Mouse (Mus musculus) embryonic facial prominence, embryonic 11.5 days (tissue): Measurements from ENCODE around the gene Gm45021. TPM values are rescaled to one million over a fixed set of nuclear protein-coding genes. Genes with fewer than 3 reads are reported as not detected.

Source experiments
- ATAC-seq: fragments of 200-750 bp; cut with Nextera tagmentation; replicated peaks from 2 replicates; pipeline ENCODE4 v1.8.0; 2017; ENCODE audit warnings: low read depth; ENCODE audit not compliant: insufficient number of reproducible peaks, low FRiP score, low TSS enrichment
- DNase-seq: peaks from one replicate; pipeline ENCODE4 v3.0.0-alpha.2; 2015; ENCODE audit warnings: low spot score
- H3K27ac ChIP-seq: fragments of 300-500 bp; sonication (generic); replicated peaks from 2 replicates; pipeline ENCODE4 v1.5.1; 2014; ENCODE audit warnings: mild to moderate bottlenecking, low read depth, low read length, control low read depth
- H3K27me3 ChIP-seq: fragments of 300-500 bp; sonication (generic); 2 replicates; pipeline ENCODE4 v1.6.1; 2014; ENCODE audit warnings: mild to moderate bottlenecking, low read length, moderate library complexity, mixed read lengths; ENCODE audit not compliant: control insufficient read depth, insufficient read depth
- H3K36me3 ChIP-seq: fragments of 300-500 bp; sonication (generic); replicated peaks from 2 replicates; pipeline ENCODE4 v1.6.1; 2014; ENCODE audit warnings: low read depth, mild to moderate bottlenecking, low read length, moderate library complexity, mixed read lengths; ENCODE audit not compliant: control insufficient read depth, insufficient read depth
- H3K4me1 ChIP-seq: fragments of 300-500 bp; sonication (generic); 2 replicates; pipeline ENCODE4 v1.6.1; 2014; ENCODE audit warnings: low read length, mixed read lengths; ENCODE audit not compliant: control insufficient read depth, insufficient read depth
- H3K4me2 ChIP-seq: fragments of 300-500 bp; sonication (generic); 2 replicates; pipeline ENCODE4 v1.6.1; 2014; ENCODE audit warnings: low read depth, mild to moderate bottlenecking, control low read depth, low read length, moderate library complexity
- H3K4me3 ChIP-seq: fragments of 300-500 bp; sonication (generic); 2 replicates; pipeline ENCODE4 v1.5.1; 2014; ENCODE audit warnings: low read depth, low read length, control low read depth
- H3K9ac ChIP-seq: fragments of 300-500 bp; sonication (generic); replicated peaks from 2 replicates; pipeline ENCODE4 v1.6.1; 2014; ENCODE audit warnings: mild to moderate bottlenecking, control low read depth, low read length
- H3K9me3 ChIP-seq: fragments of 300-500 bp; sonication (generic); replicated peaks from 2 replicates; pipeline ENCODE4 v1.6.1; 2016; ENCODE audit warnings: mild to moderate bottlenecking, low read length, inconsistent platforms, mixed read lengths; ENCODE audit not compliant: control insufficient read depth
- WGBS: fragments of 180-500 bp; shearing (Covaris S2); extraction: QIAGEN DNeasy Blood & Tissue Kit; methylation state at CpG from one replicate; pipeline ENCODE4 v1.1.7; 2014; 5-methylcytosine and 5-hydroxymethylcytosine counted together
- polyA plus RNA-seq: library from polyadenylated mRNA; unstranded; fragments of >200 nt; fragmentation: Nextera tagmentation; extraction: Ambion mirVana; gene quantifications from 2 replicates; pipeline ENCODE4 v1.2.1, GENCODE M21; 2014

Gene Gm45021
- polyA plus RNA-seq, 1 experiment from 2014 or later = not detected

DNA sequence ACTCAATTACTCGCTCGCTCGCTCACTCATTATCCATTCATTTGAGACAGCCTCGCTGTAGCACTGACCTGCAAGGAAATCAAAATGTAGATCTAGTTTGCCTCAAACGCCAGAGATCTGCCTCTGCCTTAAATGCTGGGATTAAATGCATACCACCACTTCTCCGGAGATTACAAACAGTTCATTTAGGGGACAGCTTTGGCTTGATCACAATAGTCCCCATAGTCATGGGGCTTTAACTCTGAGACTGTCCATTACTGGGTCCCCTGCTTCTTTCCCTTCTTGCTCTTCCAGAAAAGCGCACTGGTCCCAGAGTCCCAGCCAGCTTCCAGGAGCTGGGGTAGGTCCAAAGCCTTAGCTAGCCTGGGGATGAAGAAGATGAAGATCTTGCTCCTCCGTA is 37.1 kb downstream of the Gm45021 start, which contains the start of gene AI854703:
Gene AI854703 (plus strand): TSS at position 301 of the 400 bp plus-strand sequence.
- no peak for ATAC-seq

DNA sequence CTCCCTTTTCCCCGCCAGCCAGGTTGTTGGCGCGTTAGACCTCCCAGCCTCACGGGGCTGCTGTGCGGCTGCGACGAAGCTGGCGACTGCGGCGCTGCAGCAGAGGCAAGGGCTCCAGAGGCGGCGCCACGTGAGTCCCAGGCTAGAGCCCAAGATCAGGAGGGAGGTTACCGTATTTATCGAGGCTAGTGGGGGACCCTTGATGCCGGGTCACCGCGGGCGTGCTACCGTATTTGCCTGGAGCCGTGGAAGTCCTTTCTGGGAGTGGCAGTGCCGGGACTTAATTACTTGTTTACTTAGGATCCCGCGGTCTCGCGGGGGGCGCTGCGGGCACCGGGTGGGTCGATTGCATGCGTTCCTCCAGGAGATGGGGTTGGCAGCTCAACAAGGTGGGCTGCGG is 37.6 kb downstream of the Gm45021 start:
- H3K9me3 ChIP-seq = no peaks in the 10 kb centered on the region
- WGBS = under 1% methylated on average over 31 of the region's 32 CpGs
- H3K27ac ChIP-seq = no peak overlapping the region
- H3K36me3 ChIP-seq = no peaks in the 10 kb centered on the region
- no peaks in the 10 kb centered on the region for H3K4me1 ChIP-seq
- DNase-seq (peak; percentile 74), ATAC-seq (no peak)
- peak overlapping the region; percentile 22 for H3K9ac ChIP-seq
- peak overlapping the region; percentile 32 for H3K4me3 ChIP-seq
- peak overlapping the region; percentile 73 for H3K4me2 ChIP-seq
- peaks cover 17% of the 10 kb centered on the region for H3K27me3 ChIP-seq

More for the DNA sequence above, 37.1 kb downstream of the Gm45021 start, which contains the start of gene AI854703:
- Histone ChIP-seq H3K9me3 (no peaks in the 10 kb centered on the region), H3K4me3 (peak within 1 kb of the TSS; percentile 32), H3K4me2 (peak within 1 kb of the TSS; percentile 73), H3K27me3 (peaks cover 17% of the 10 kb centered on the region), H3K27ac (no peak within 1 kb of the TSS), H3K36me3 (no peaks in the 10 kb centered on the region), H3K9ac (peak within 1 kb of the TSS; percentile 22), H3K4me1 (no peaks in the 10 kb centered on the region)
- WGBS = 30% methylated on average over 8 of the region's 8 CpGs
- no peak for DNase-seq

DNA sequence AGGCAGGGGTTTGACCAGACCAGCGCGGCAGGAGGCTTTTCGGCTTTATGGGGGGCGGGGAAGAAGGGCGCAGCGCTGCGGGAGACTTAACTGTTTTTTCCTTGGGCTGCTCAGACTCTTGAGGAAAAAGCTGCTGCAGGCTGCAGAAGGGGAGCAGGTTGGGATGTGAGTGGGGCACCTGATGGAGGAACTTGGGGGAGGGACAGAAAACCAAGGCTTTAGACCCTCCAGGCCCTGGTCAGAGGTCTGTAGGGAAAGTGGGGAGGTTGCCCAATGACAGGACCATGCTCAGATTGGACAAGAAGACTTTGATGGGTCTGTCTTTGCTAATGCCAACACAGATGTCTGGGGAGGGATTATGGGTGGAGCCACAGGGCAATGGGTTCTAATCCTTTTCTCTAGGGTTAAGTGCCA is 38.1 kb downstream of the Gm45021 start:
- H3K4me2 ChIP-seq = peak overlapping the region; percentile 73
- H3K9me3 ChIP-seq = no peaks in the 10 kb centered on the region
- H3K36me3 ChIP-seq = no peaks in the 10 kb centered on the region
- H3K9ac ChIP-seq = no peak overlapping the region; the same call in 1 of the 2 replicates
- no peak for DNase-seq
- no peaks in the 10 kb centered on the region for H3K4me1 ChIP-seq
- WGBS = 5% methylated on average over 7 of the region's 7 CpGs
- peak overlapping the region; percentile 32 for H3K4me3 ChIP-seq
- ATAC-seq = no peak
- peaks cover 17% of the 10 kb centered on the region for H3K27me3 ChIP-seq
- H3K27ac ChIP-seq = no peak overlapping the region

DNA sequence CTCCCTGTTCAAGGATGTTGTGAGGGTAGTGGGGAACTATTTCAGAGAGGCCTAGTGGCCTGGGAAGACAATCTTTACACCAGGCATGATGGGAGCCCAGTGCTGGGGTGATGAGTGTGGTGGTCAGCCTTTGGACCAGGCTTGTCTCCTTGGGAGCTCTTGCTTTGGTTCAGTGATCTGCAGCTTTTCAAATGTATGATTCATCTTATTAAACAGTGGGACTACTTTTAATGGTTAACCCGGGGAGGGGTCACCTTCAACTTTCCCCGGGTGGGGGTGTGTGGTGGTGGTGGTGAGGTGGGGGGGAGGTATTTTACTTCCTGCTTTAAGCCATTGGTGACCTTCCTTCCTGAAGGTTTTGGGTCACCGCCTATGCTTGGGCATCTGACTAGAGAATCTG is 39.0 kb downstream of the Gm45021 start:
- Histone ChIP-seq H3K9me3 (no peaks in the 10 kb centered on the region), H3K4me3 (no peak overlapping the region), H3K27ac (no peak overlapping the region), H3K4me2 (no peak overlapping the region), H3K27me3 (peaks cover 17% of the 10 kb centered on the region), H3K36me3 (no peaks in the 10 kb centered on the region), H3K4me1 (no peaks in the 10 kb centered on the region), H3K9ac (no peak overlapping the region)
- no peak for DNase-seq
- ATAC-seq = no peak
- WGBS = 91% methylated on average over 3 of the region's 3 CpGs

DNA sequence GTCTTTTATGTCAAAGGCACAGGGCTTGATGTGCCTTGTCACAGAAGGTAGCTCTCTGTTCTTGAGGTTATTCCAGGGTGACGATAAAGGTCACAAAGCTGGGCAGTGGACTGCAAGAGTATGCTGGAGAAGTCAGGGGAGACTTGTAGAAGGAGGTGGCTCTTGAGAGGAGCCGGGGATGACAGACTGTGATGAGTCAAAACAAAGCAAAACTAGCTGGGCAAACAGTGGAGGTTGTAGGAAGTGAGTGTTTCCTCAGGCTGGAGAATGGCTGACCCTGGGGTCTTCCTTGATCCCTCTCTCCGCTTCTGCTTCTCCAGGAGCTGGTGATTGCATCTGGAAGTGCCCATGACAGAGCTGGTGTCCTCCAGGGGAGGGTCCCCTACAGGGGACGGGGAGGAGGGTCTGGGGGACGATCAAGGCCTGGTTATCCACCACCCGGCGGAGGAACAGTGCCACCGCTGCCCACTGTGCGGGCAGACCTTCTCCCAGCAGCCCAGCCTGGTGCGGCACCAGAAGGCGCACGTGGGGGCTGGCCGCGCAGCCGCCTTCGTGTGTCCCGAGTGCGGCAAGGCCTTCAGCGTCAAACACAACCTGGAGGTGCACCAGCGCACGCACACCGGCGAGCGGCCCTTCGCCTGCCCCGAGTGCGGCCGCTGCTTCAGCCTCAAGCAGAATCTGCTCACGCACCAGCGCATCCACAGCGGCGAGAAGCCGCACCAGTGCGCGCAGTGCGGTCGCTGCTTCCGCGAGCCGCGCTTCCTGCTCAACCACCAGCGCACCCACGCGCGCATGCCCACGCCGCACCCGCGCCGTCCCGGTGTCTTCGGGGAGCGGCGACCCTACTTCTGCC is 39.6 kb downstream of the Gm45021 start:
- no peak for ATAC-seq
- Histone ChIP-seq H3K4me2 (peak overlapping the region; percentile 85), H3K27me3 (peaks cover 17% of the 10 kb centered on the region), H3K9me3 (no peaks in the 10 kb centered on the region), H3K4me3 (peak overlapping the region; percentile 36), H3K36me3 (no peaks in the 10 kb centered on the region), H3K9ac (peak overlapping the region; percentile 45), H3K4me1 (no peaks in the 10 kb centered on the region), H3K27ac (no peak overlapping the region)
- DNase-seq = peak; percentile 37
- WGBS = 13% methylated on average over 54 of the region's 54 CpGs

DNA sequence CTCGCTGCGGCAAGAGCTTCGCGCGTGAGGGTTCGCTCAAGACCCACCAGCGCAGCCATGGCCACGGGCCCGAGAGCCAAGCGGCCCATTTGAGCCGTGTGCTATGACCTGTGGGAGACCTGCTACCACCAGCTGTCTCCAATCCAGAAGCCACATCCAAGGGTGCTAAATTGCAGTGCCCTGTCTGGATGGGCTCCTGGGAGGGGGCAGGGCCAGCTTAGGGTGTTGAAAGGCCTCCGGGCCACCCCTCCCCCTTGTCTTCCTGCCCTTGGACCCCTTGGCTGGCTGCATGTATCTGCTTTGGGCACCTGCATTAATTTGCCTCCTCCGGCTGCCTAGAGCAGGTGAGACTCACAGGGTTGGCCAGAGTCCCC is 40.2 kb downstream of the Gm45021 start:
- Histone ChIP-seq H3K4me3 (peak overlapping the region; percentile 36), H3K4me2 (peak overlapping the region; percentile 85), H3K9me3 (no peaks in the 10 kb centered on the region), H3K27ac (no peak overlapping the region), H3K36me3 (no peaks in the 10 kb centered on the region), H3K9ac (peak overlapping the region; percentile 45), H3K4me1 (no peaks in the 10 kb centered on the region), H3K27me3 (peaks cover 17% of the 10 kb centered on the region)
- WGBS = 14% methylated on average over 13 of the region's 13 CpGs
- DNase-seq = no peak
- ATAC-seq = no peak

DNA sequence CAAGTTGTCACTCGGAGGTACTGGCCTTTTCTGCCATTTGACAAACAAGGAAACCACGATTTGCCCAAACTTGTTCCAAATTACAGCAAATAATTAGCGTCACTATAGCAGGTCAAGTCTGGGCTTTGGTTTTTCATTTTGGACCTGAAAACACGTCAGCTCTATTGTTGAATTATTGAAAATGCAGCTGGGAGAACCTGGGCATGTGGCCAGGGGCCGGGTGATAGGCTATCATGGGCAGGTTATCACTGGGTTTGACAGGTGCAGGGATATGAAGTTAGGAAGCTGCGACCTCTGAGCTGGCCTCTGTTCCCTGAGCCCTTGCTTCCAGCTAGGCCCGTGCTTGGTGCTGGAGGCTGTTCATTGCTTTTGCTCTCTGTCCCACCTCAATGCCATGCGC is 41.4 kb downstream of the Gm45021 start:
- Histone ChIP-seq H3K9ac (no peak overlapping the region), H3K4me2 (no peak overlapping the region), H3K4me1 (no peaks in the 10 kb centered on the region), H3K9me3 (no peaks in the 10 kb centered on the region), H3K4me3 (no peak overlapping the region), H3K27me3 (peaks cover 17% of the 10 kb centered on the region), H3K36me3 (no peaks in the 10 kb centered on the region), H3K27ac (no peak overlapping the region)
- WGBS = 89% methylated on average over 8 of the region's 8 CpGs
- no peak for DNase-seq
- ATAC-seq = no peak

DNA sequence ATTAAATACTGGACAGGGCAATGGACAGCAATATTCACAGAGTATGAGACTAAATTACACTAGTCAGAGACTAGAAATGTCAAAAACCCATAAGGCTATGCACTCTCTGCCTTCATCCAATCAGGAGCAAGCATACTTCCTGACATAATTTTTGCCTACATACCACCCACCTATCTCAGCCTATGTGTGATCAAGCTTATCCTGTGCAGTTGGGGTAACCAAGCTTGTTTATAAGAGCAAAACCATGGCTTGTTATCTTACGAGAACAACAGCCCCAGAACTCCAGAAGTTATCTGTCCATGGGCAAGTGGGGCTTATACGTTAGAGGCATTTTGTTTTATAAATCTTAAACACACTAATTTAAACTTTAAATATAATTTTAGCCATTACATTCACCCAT is 45.7 kb downstream of the Gm45021 start:
- Histone ChIP-seq H3K27ac (no peak overlapping the region), H3K4me2 (no peak overlapping the region), H3K27me3 (no peaks in the 10 kb centered on the region; the same call in 1 of the 2 replicates), H3K4me1 (no peaks in the 10 kb centered on the region), H3K9ac (no peak overlapping the region), H3K9me3 (no peaks in the 10 kb centered on the region), H3K4me3 (no peak overlapping the region), H3K36me3 (no peaks in the 10 kb centered on the region)
- ATAC-seq (no peak), DNase-seq (no peak)
- 67% methylated on average over 2 of the region's 2 CpGs for WGBS
